Mouse (Mus musculus): ENCODE data around the gene Lypd5. TPM values are rescaled to one million over a fixed set of nuclear protein-coding genes. Genes with fewer than 3 reads are reported as not detected.

Gene Lypd5
- total and polyA plus RNA-seq, 2 experiments from 2014 or later = 0.13 TPM; not detected in 1

DNA sequence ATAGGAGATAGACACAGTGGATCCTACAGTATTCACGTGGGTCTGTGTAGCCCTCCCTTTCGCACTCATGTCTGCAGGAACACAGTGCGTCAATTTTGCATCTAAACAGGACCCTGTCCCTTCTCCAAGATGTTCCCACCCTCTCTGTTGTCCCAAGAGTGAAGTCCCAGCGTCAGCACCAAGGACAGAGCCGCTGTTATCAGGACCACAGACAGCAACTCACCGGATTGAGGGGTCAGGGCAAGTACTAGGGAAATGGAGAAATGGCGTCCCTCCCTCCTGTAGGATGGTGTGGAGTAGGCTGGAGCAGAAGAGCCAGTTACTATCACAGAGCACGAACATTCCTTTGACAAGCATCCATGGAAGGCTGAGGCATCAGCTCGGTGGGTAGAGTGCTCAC is 10.3 kb downstream of the Lypd5 start:
- Histone ChIP-seq H3K9me3 (ENCODE audit: low read length) (no peaks in the 10 kb centered on the region), H3K9ac (replicated peaks; ENCODE audit: low read length) (no peak overlapping the region), H3K27me3 (ENCODE audit: insufficient read depth, low read length) (no peaks in the 10 kb centered on the region), H3K4me3 (ENCODE audit: low read length) (no peak overlapping the region), H3K36me3 (ENCODE audit: insufficient read depth, low read length) (no peaks in the 10 kb centered on the region), H3K27ac (no peak overlapping the region), H3K4me2 (ENCODE audit: low read depth, low read length) (no peak overlapping the region), H3K4me1 (ENCODE audit: insufficient read depth, low read length) (no peaks in the 10 kb centered on the region)
- DNase-seq (ENCODE audit: low spot score) (no peak), ATAC-seq (no peak)
- no peak for TF ChIP-seq CTCF (IDR thresholded peaks at IDR 0.05; ENCODE audit: low read depth)
- 24% methylated on average over 9 of the region's 9 CpGs for WGBS

DNA sequence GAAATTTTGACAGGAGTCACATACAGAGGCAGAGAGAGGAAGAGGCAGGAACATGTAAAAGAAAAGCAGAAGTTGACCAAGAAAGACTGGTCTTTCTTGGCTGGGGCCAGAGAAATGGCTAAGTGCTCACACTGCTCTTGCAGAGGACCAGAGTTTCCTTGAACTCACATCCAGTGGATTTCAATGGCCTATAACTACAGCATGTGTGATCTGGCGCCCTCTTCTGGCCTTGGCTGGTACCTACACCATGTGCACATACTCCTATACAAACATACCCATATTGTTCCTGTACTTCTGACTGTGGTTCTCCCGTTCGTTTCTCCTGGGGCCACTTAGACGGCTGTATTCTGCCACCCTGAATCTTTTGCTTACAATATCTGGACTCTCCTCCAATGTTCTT is 12.0 kb downstream of the Lypd5 start:
- no peaks in the 10 kb centered on the region for H3K9me3 ChIP-seq (ENCODE audit: low read length)
- peak; percentile 51 for TF ChIP-seq CTCF (IDR thresholded peaks at IDR 0.05; ENCODE audit: low read depth)
- no peak overlapping the region for H3K9ac ChIP-seq (replicated peaks; ENCODE audit: low read length)
- no peak overlapping the region for H3K27ac ChIP-seq
- DNase-seq (ENCODE audit: low spot score) (peak; percentile 22), ATAC-seq (no peak)
- no peaks in the 10 kb centered on the region for H3K36me3 ChIP-seq (ENCODE audit: insufficient read depth, low read length)
- 62% methylated on average over 4 of the region's 4 CpGs for WGBS
- H3K4me3 ChIP-seq (ENCODE audit: low read length) = no peak overlapping the region
- no peak overlapping the region for H3K4me2 ChIP-seq (ENCODE audit: low read depth, low read length)
- H3K4me1 ChIP-seq (ENCODE audit: insufficient read depth, low read length) = peaks cover 3% of the 10 kb centered on the region; the same call in 1 of the 2 replicates
- H3K27me3 ChIP-seq (ENCODE audit: insufficient read depth, low read length) = no peaks in the 10 kb centered on the region

DNA sequence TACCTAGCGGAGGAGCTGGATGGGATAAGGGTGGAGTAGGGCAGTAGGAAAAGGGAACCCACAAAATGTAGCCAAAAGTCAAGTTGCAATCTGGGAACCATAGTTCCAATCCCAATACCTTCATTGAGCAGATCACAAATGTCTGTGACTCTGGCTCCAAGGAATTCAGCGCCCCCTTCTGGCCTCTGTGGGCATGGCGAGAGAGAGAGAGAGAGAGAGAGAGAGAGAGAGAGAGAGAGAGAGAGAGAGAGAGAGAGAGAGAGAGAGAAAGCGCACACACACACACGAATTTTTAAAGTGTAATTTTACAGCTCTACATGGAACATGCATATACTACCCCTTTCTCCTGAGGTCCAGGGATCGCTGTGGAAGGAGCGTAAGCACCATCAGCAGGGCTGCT is 14.2 kb downstream of the Lypd5 start:
- Histone ChIP-seq H3K4me2 (ENCODE audit: low read depth, low read length) (no peak overlapping the region), H3K27ac (no peak overlapping the region), H3K9me3 (ENCODE audit: low read length) (no peaks in the 10 kb centered on the region), H3K27me3 (ENCODE audit: insufficient read depth, low read length) (no peaks in the 10 kb centered on the region), H3K36me3 (ENCODE audit: insufficient read depth, low read length) (no peaks in the 10 kb centered on the region), H3K4me3 (ENCODE audit: low read length) (no peak overlapping the region), H3K4me1 (ENCODE audit: insufficient read depth, low read length) (peaks cover 3% of the 10 kb centered on the region; the same call in 1 of the 2 replicates), H3K9ac (replicated peaks; ENCODE audit: low read length) (no peak overlapping the region)
- peak; percentile 63 for DNase-seq (ENCODE audit: low spot score)
- WGBS = 22% methylated on average over 7 of the region's 7 CpGs
- ATAC-seq = no peak
- peak; percentile 64 for TF ChIP-seq CTCF (IDR thresholded peaks at IDR 0.05; ENCODE audit: low read depth)

DNA sequence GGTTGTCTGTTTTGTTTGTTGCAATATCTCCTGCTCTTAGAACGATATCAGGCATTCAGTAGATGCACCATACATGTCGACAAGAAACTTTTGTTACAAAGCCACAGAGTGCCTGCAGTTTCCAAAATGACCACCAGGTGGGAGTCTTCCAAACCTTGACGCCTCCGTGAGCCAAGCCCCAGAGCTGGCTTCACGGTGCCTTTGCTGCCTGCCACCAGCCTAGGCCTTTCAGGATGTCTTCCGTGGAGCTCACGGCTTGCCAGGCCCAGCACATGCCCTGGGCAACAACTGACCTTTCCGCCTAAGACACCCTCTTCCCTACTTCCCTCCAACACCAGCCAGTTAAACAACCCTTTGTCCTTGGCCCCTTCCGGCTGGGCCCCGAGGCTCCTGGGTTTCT is 15.8 kb downstream of the Lypd5 start:
- Histone ChIP-seq H3K27me3 (ENCODE audit: insufficient read depth, low read length) (no peaks in the 10 kb centered on the region), H3K9ac (replicated peaks; ENCODE audit: low read length) (peak overlapping the region; percentile 24; the same call in 1 of the 2 replicates), H3K27ac (no peak overlapping the region), H3K9me3 (ENCODE audit: low read length) (no peaks in the 10 kb centered on the region), H3K36me3 (ENCODE audit: insufficient read depth, low read length) (no peaks in the 10 kb centered on the region), H3K4me1 (ENCODE audit: insufficient read depth, low read length) (peaks cover 3% of the 10 kb centered on the region; the same call in 1 of the 2 replicates), H3K4me3 (ENCODE audit: low read length) (no peak overlapping the region), H3K4me2 (ENCODE audit: low read depth, low read length) (no peak overlapping the region)
- peak; percentile 71 for ATAC-seq
- WGBS = 20% methylated on average over 10 of the region's 10 CpGs
- peak; percentile 95 for DNase-seq (ENCODE audit: low spot score)
- peak; percentile 95 for TF ChIP-seq CTCF (IDR thresholded peaks at IDR 0.05; ENCODE audit: low read depth)

DNA sequence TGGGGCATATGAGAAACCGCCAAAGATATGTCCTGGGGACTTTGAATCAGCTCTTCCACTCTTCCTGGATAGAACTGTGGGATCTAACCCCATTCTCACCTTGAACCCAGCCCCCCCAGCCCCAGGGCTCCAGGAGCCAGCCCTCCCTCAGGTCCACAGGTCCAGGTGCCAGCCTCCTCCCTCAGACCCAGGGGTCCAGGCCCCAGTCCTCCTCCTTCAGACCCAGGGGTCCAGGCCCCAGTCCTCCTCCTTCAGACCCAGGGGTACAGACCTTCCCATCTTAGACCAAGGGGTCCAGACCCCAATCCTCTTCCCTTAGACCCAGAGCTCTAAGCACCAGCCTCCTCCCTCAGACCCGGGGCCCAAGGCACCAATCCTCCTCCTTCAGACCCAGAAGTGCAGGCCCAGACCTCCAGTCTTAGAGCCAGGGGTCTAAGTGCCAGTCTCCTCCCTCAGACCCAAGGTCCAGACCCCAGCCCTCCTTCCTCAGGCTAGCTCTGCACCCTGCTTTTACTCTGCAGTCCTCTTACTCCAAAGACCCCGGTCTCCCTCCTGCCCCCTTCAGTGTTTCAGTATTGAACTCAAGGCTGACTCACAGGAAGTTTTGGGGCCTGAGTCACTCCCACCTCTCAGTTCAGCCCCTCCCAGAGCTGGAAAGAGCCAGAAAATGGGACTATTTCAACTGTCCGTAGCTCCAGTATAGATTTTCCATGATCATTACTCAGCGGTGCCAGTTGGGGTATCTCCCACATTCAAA is 16.4 kb downstream of the Lypd5 start:
- Histone ChIP-seq H3K27ac (no peak overlapping the region), H3K4me3 (ENCODE audit: low read length) (no peak overlapping the region), H3K9ac (replicated peaks; ENCODE audit: low read length) (peak overlapping the region; percentile 24; the same call in 1 of the 2 replicates), H3K4me2 (ENCODE audit: low read depth, low read length) (no peak overlapping the region), H3K4me1 (ENCODE audit: insufficient read depth, low read length) (peaks cover 3% of the 10 kb centered on the region; the same call in 1 of the 2 replicates), H3K36me3 (ENCODE audit: insufficient read depth, low read length) (no peaks in the 10 kb centered on the region), H3K9me3 (ENCODE audit: low read length) (no peaks in the 10 kb centered on the region), H3K27me3 (ENCODE audit: insufficient read depth, low read length) (no peaks in the 10 kb centered on the region)
- peak; percentile 5 for ATAC-seq
- WGBS = 77% methylated on average over 5 of the region's 5 CpGs
- no peak for TF ChIP-seq CTCF (IDR thresholded peaks at IDR 0.05; ENCODE audit: low read depth)
- no peak for DNase-seq (ENCODE audit: low spot score)

DNA sequence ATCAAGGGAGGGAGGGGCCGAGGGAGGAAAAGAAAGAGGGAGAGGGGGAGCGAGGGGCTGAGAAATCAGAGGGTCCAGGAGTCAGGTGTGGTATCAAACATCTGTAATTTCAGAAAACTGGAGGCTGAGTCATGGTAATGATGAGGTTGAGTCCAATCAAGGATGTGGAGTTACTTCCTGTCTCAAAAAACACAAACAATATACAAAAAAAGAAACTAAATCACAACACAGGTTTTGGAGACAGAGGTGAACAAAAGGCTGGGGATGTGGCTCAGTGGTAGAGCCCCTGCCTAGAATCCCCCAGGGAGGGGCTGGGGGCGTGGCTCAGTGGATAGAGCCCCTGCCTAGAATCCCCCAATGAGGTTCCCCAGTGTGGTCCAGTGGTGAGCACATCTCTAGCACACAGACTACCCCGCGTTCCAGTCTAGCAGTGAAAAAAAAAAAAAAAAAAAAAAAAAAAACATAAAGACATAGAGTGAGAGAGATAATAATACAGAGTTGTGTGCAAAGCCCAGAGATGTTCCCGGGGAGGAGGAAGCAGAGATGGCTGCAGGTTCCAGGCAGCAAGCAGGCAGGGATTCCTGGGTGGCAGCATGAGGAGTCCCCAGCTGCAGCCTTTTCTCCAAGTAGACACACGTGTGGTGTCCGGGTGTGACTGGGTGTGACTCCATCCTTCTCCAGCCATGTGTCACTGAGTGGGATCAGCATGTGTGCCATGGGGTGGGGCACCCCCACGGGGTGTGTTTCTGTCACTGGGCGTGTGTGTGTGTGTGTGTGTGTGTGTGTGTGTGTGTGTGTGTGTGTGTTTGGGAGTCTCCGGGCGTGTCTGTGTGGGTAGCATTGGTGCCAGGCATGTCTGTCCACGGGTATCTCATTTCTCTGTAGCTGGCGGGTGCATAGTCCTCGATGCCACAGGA is 18.0 kb downstream of the Lypd5 start:
- ATAC-seq (no peak), DNase-seq (ENCODE audit: low spot score) (no peak)
- H3K9ac ChIP-seq (replicated peaks; ENCODE audit: low read length) = no peak overlapping the region
- no peaks in the 10 kb centered on the region for H3K9me3 ChIP-seq (ENCODE audit: low read length)
- no peak overlapping the region for H3K4me3 ChIP-seq (ENCODE audit: low read length)
- H3K4me1 ChIP-seq (ENCODE audit: insufficient read depth, low read length) = peaks cover 3% of the 10 kb centered on the region; the same call in 1 of the 2 replicates
- no peak overlapping the region for H3K27ac ChIP-seq
- WGBS = 81% methylated on average over 15 of the region's 15 CpGs
- no peak overlapping the region for H3K4me2 ChIP-seq (ENCODE audit: low read depth, low read length)
- H3K27me3 ChIP-seq (ENCODE audit: insufficient read depth, low read length) = no peaks in the 10 kb centered on the region
- no peak for TF ChIP-seq CTCF (IDR thresholded peaks at IDR 0.05; ENCODE audit: low read depth)
- H3K36me3 ChIP-seq (ENCODE audit: insufficient read depth, low read length) = no peaks in the 10 kb centered on the region

Data from hindbrain, postnatal 0 days (tissue).